Mouse (Mus musculus) limb, embryonic 15.5 days (tissue): Measurements from ENCODE around the gene Icmt. TPM values are rescaled to one million over a fixed set of nuclear protein-coding genes. Genes with fewer than 3 reads are reported as not detected.
A peak's percentile ranks its signal among the peaks of the same experiment; 100 is the strongest.

Experiments
- ATAC-seq: fragments of 200-750 bp; cut with Nextera tagmentation; 2 replicates; pipeline ENCODE4 v1.8.0; 2017; ENCODE audit warnings: low read depth, moderate TSS enrichment; ENCODE audit not compliant: insufficient number of reproducible peaks, low FRiP score, low TSS enrichment
- H3K27ac ChIP-seq: fragments of 300-500 bp; sonication (generic); 2 replicates; pipeline ENCODE4 v1.5.1; 2015; ENCODE audit warnings: moderate library complexity, mild to moderate bottlenecking, inconsistent platforms
- H3K27me3 ChIP-seq: fragments of 300-500 bp; sonication (generic); 2 replicates; pipeline ENCODE4 v1.6.1; 2015; ENCODE audit warnings: inconsistent platforms
- H3K36me3 ChIP-seq: fragments of 300-500 bp; sonication (generic); 2 replicates; pipeline ENCODE4 v1.6.1; 2015; ENCODE audit warnings: inconsistent platforms
- H3K4me1 ChIP-seq: fragments of 300-500 bp; sonication (generic); 2 replicates; pipeline ENCODE4 v1.6.1; 2015; ENCODE audit warnings: inconsistent platforms
- H3K4me2 ChIP-seq: fragments of 300-500 bp; sonication (generic); 2 replicates; pipeline ENCODE4 v1.6.1; 2015; ENCODE audit warnings: mild to moderate bottlenecking, inconsistent platforms
- H3K4me3 ChIP-seq: fragments of 300-500 bp; sonication (generic); 2 replicates; pipeline ENCODE4 v1.5.1; 2015; ENCODE audit warnings: mild to moderate bottlenecking, inconsistent platforms
- H3K9ac ChIP-seq: fragments of 300-500 bp; sonication (generic); 2 replicates; pipeline ENCODE4 v1.6.1; 2015; ENCODE audit warnings: inconsistent platforms
- H3K9me3 ChIP-seq: fragments of 300-500 bp; sonication (generic); 2 replicates; pipeline ENCODE4 v1.6.1; 2016; ENCODE audit warnings: inconsistent platforms
- WGBS: fragments of 180-500 bp; shearing (Covaris S2); methylation state at CpG from one replicate; pipeline ENCODE4 v1.1.7; 2015; 5-methylcytosine and 5-hydroxymethylcytosine counted together
- polyA plus RNA-seq: library from polyadenylated mRNA; unstranded; fragments of >200 nt; fragmentation: Nextera tagmentation; extraction: Ambion mirVana; gene quantifications from 2 replicates; pipeline ENCODE4 v1.2.1, GENCODE M21; 2015

The Icmt gene
- polyA plus RNA-seq, 1 experiment from 2014 or later, result 26.4 TPM

GRCm38 (mm10) chr4:152266236-152266895 lies 30.7 kb upstream of the Icmt start:
- Histone ChIP-seq H3K4me2 (no peak overlapping the region), H3K36me3 (no peaks in the 10 kb centered on the region; the same call in 1 of the 2 replicates), H3K4me1 (peaks cover 59% of the 10 kb centered on the region), H3K4me3 (no peak overlapping the region), H3K27ac (peak overlapping the region; percentile 73), H3K27me3 (no peaks in the 10 kb centered on the region), H3K9me3 (no peaks in the 10 kb centered on the region), H3K9ac (no peak overlapping the region)
- 41% methylated on average over 10 of the region's 10 CpGs for WGBS
- no peak for ATAC-seq

DNA sequence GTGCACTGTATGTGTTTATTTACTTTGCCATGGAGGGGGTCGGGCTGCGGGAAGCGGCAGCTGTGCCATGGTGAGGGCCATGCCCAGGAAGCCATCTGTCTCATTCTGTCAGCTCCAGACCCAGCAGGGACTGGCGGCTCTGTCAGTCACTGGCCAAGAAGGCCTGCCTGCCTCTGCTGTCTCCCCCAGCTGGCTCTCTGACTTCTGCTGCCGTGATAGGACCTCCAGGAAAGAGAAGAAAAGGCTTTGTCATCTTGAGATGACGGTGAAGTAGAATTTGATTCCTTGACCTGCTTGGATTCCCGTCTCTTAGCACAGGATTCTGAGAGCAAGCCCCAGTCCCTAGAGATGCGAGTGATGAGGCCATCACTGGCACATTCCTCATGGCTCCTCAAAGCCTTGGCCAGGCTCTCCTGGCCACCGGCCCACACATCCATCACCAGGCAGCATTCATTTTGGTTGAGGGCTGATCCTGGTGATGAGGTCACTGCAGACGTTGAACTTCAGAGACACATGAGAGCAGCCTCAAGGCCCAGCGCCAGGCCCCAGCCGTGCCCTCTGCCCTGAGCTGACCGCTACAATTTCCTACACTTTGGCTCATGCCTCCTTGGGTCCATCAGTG lies 29.2 kb upstream of the Icmt start:
- no peak for ATAC-seq
- Histone ChIP-seq H3K36me3 (no peaks in the 10 kb centered on the region; the same call in 1 of the 2 replicates), H3K9ac (no peak overlapping the region), H3K27ac (no peak overlapping the region; the same call in 1 of the 2 replicates), H3K9me3 (no peaks in the 10 kb centered on the region), H3K4me1 (peaks cover 60% of the 10 kb centered on the region), H3K27me3 (no peaks in the 10 kb centered on the region), H3K4me3 (no peak overlapping the region), H3K4me2 (no peak overlapping the region)
- 67% methylated on average over 13 of the region's 13 CpGs for WGBS

- Histone ChIP-seq H3K27me3 (no peaks in the 10 kb centered on the region), H3K4me1 (peaks cover 62% of the 10 kb centered on the region), H3K27ac (no peak overlapping the region), H3K36me3 (no peaks in the 10 kb centered on the region), H3K9me3 (no peaks in the 10 kb centered on the region), H3K4me2 (no peak overlapping the region), H3K9ac (no peak overlapping the region), H3K4me3 (no peak overlapping the region)
- 79% methylated on average over 13 of the region's 13 CpGs for WGBS
- no peak for ATAC-seq
These were observed 27.1 kb upstream of the Icmt start for GRCm38 (mm10) chr4:152269967-152270366.

GRCm38 (mm10) chr4:152270599-152270998 lies 26.4 kb upstream of the Icmt start:
- H3K9ac ChIP-seq, result no peak overlapping the region
- peaks cover 65% of the 10 kb centered on the region for H3K4me1 ChIP-seq
- no peak overlapping the region for H3K4me3 ChIP-seq
- H3K4me2 ChIP-seq, result no peak overlapping the region
- WGBS, result 72% methylated on average over 9 of the region's 9 CpGs
- H3K9me3 ChIP-seq, result no peaks in the 10 kb centered on the region
- ATAC-seq, result no peak
- H3K36me3 ChIP-seq, result no peaks in the 10 kb centered on the region
- peaks cover 3% of the 10 kb centered on the region; the same call in 1 of the 2 replicates for H3K27me3 ChIP-seq
- H3K27ac ChIP-seq, result no peak overlapping the region

DNA sequence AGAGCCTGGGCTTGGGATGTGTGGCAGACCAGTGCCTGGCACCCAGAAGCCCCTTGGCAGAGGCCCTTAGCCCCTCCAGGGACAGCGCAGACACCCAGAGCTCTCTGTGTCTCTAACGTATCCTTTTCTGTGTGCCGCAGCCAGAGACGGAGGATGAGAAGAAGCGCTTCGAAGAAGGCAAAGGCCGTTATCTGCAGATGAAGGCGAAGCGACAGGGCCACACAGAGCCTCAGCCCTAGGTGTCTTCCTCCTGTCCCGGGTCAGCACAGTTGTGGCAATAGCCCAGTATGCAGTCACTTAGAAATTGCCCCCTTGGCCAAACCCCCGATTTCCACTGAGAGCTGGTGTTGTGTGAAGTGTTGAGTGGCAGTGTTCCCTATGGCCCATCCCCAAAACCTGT lies 25.7 kb upstream of the Icmt start:
- no peak overlapping the region for H3K4me2 ChIP-seq
- no peak overlapping the region for H3K9ac ChIP-seq
- H3K9me3 ChIP-seq, result no peaks in the 10 kb centered on the region
- H3K27me3 ChIP-seq, result peaks cover 5% of the 10 kb centered on the region; the same call in 1 of the 2 replicates
- H3K36me3 ChIP-seq, result no peaks in the 10 kb centered on the region
- no peak overlapping the region for H3K4me3 ChIP-seq
- H3K4me1 ChIP-seq, result peaks cover 63% of the 10 kb centered on the region
- 85% methylated on average over 11 of the region's 11 CpGs for WGBS
- no peak for ATAC-seq
- H3K27ac ChIP-seq, result peak overlapping the region; percentile 88

DNA sequence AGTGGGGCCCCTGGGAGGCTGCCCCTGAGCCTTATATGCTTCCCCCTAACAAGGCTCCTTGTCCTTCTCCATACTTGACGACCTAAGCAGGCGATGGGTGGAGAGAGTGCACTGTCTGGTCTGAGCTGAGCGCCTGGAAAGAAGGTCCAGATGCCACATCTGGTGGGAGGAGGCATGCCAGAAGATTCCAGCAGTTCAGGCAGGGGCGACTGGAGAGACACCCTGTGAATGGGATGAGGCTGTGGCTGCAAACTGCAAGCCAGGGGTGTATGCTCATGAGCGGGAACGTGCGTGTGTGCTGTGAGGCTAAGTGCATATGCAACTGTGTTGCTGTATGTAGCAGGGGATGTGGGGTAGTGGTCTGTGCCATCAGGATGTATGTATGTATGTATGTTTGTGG lies 25.0 kb upstream of the Icmt start:
- Histone ChIP-seq H3K27me3 (peaks cover 9% of the 10 kb centered on the region; the same call in 1 of the 2 replicates), H3K27ac (peak overlapping the region; percentile 88), H3K4me1 (peaks cover 66% of the 10 kb centered on the region), H3K4me2 (no peak overlapping the region), H3K4me3 (no peak overlapping the region), H3K36me3 (no peaks in the 10 kb centered on the region), H3K9me3 (no peaks in the 10 kb centered on the region), H3K9ac (no peak overlapping the region)
- peak; percentile 26; the same call in 1 of the 2 replicates for ATAC-seq
- WGBS, result 39% methylated on average over 7 of the region's 7 CpGs

GRCm38 (mm10) chr4:152272449-152273049 lies 24.5 kb upstream of the Icmt start:
- H3K36me3 ChIP-seq, result no peaks in the 10 kb centered on the region
- no peak overlapping the region for H3K4me3 ChIP-seq
- WGBS, result 14% methylated on average over 9 of the region's 9 CpGs
- H3K9ac ChIP-seq, result no peak overlapping the region
- H3K4me2 ChIP-seq, result no peak overlapping the region
- peaks cover 63% of the 10 kb centered on the region for H3K4me1 ChIP-seq
- H3K27me3 ChIP-seq, result peaks cover 9% of the 10 kb centered on the region; the same call in 1 of the 2 replicates
- H3K27ac ChIP-seq, result peak overlapping the region; percentile 88
- H3K9me3 ChIP-seq, result no peaks in the 10 kb centered on the region
- ATAC-seq, result no peak

- Histone ChIP-seq H3K9me3 (no peaks in the 10 kb centered on the region), H3K36me3 (no peaks in the 10 kb centered on the region), H3K4me3 (peak overlapping the region; percentile 76), H3K27me3 (peaks cover 9% of the 10 kb centered on the region; the same call in 1 of the 2 replicates), H3K4me2 (peak overlapping the region; percentile 91), H3K27ac (peak overlapping the region; percentile 88), H3K4me1 (peaks cover 58% of the 10 kb centered on the region), H3K9ac (no peak overlapping the region)
- ATAC-seq, result no peak
- 42% methylated on average over 3 of the region's 3 CpGs for WGBS
These were observed 23.8 kb upstream of the Icmt start for GRCm38 (mm10) chr4:152273191-152273590.

DNA sequence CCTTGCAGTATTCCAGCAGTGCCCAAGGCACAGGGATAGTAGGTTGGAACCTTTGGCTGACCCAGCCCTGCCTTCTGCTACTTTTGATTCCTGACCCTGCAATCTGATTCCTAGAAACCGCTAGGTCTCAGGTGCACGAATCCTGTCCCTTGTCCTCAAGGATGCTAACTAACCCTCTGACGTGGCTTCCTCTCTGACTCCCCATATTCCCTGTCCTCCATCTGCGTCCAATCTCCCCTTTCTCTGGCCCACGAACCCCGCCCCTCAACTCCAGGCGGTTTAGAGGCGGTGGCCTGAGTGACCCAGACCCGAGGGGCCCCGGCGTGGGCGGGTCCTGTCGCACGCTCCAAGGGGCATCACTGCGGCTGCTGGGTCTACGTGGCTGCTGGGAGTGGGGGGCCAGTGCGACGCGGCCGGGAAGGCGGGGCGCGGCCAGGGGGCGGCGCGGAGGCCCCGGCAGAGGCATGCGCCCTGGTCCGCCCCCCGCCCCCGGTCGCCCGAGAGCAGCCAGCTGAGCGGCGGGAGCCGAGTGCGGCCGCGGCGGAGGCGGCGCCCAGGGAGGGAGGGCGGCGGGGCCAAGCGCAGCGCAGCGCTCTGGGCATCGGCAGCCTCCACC lies 23.3 kb upstream of the Icmt start, which contains the start of gene Gpr153:
Gpr153 (plus strand) TSS at position 612 of the 616 bp plus-strand sequence.
- Histone ChIP-seq H3K4me1 (peaks cover 58% of the 10 kb centered on the region), H3K4me3 (peak within 1 kb of the TSS; percentile 76), H3K9ac (peak within 1 kb of the TSS; percentile 87), H3K27me3 (peaks cover 9% of the 10 kb centered on the region; the same call in 1 of the 2 replicates), H3K9me3 (no peaks in the 10 kb centered on the region), H3K36me3 (0 out of 2 replicates have a peak, but pooled peaks cover under 1% of the 10 kb centered on the region), H3K27ac (peak within 1 kb of the TSS; percentile 88), H3K4me2 (peak within 1 kb of the TSS; percentile 91)
- 2% methylated on average over 33 of the region's 48 CpGs for WGBS
- ATAC-seq, result peak; percentile 66

GRCm38 (mm10) chr4:152274681-152275131 lies 22.3 kb upstream of the Icmt start:
- H3K9me3 ChIP-seq, result no peaks in the 10 kb centered on the region
- H3K4me1 ChIP-seq, result peaks cover 58% of the 10 kb centered on the region
- peak overlapping the region; percentile 76 for H3K4me3 ChIP-seq
- peak overlapping the region; percentile 87 for H3K9ac ChIP-seq
- H3K36me3 ChIP-seq, result peaks cover 8% of the 10 kb centered on the region
- WGBS, result 3% methylated on average over 20 of the region's 20 CpGs
- peak overlapping the region; percentile 88 for H3K27ac ChIP-seq
- peaks cover 16% of the 10 kb centered on the region for H3K27me3 ChIP-seq
- ATAC-seq, result no peak
- peak overlapping the region; percentile 91 for H3K4me2 ChIP-seq

DNA sequence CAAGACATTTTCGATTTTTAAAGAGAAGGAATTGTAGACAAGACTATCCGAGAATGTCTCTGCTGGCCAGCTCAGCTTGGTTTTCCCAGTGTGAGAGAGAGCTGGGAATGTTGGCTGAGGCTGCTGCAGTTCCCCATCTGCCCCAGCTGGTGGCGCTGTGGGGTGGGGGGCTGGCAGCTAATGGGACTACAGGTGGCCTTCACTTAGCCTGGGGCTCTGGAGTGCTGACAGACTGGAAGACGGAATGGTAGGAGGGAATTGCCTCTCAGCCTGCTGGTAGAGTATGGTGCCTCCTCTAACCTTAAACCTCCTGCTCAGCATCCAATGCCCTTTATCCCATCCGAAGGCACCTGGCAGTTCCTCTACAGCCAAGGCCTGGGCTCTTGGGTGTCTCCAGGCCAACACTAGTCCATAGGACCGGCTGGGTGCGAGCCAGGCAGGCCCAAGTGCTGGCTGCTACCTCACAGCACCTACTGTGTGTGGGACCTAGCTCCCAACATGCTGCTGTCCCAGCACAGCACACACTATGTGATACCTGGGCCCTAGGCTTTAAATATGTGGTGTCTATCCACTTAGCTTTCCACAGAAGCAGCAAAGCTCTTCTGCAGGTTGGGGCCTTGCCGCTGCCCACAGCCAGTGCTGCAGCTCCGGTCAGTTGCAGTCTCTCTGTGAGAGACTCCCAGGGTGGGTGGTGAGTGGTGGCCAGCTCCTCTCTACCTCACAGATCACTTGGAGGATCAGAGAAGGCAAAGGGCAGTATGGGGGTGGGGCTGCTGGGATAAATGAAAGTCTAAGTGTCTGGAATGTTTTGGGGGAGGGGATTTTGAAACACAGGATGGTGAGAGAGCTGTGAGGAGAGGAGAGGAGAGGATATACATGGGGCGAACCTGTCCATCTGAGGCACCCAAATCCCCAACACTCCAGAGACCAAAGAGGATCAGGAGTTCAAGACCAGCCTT lies 20.4 kb upstream of the Icmt start:
- Histone ChIP-seq H3K9me3 (no peaks in the 10 kb centered on the region), H3K27ac (no peak overlapping the region), H3K4me1 (peaks cover 49% of the 10 kb centered on the region), H3K4me3 (no peak overlapping the region), H3K9ac (no peak overlapping the region), H3K36me3 (peaks cover 27% of the 10 kb centered on the region), H3K27me3 (peaks cover 35% of the 10 kb centered on the region), H3K4me2 (no peak overlapping the region)
- WGBS, result 49% methylated on average over 10 of the region's 10 CpGs
- ATAC-seq, result no peak
